Mouse (Mus musculus) bone marrow macrophage, adult 2 months (primary cell): ENCODE data around the gene Fam19a2. TPM values are rescaled to one million over a fixed set of nuclear protein-coding genes. Genes with fewer than 3 reads are reported as not detected.

Source experiments
- H3K27ac ChIP-seq: 2 replicates; pipeline ENCODE4 v1.5.1; 2012; ENCODE audit warnings: low read depth, low read length; ENCODE audit not compliant: insufficient read depth
- H3K4me1 ChIP-seq: 2 replicates; pipeline ENCODE4 v1.6.1; 2012; ENCODE audit warnings: low read length; ENCODE audit not compliant: control insufficient read depth, insufficient read depth
- H3K4me3 ChIP-seq: 2 replicates; pipeline ENCODE4 v1.5.1; 2012; ENCODE audit warnings: mild to moderate bottlenecking, low read length, moderate library complexity; ENCODE audit not compliant: insufficient read depth
- CTCF ChIP-seq: IDR thresholded peaks from 2 replicates; pipeline ENCODE4 v1.5.1; 2012; ENCODE audit warnings: low read depth, mild to moderate bottlenecking, low read length, moderate library complexity
- POLR2A ChIP-seq: IDR thresholded peaks from 2 replicates; pipeline ENCODE4 v1.6.1; 2012; ENCODE audit warnings: mild to moderate bottlenecking, low read depth, low read length, borderline replicate concordance
- polyA plus RNA-seq: library from polyadenylated mRNA; stranded (reverse); fragments of >200 nt; gene quantifications from 2 replicates; pipeline ENCODE4 v1.2.4, GENCODE M21; 2012; ENCODE audit not compliant: missing spikeins, insufficient read depth, insufficient read length

The Fam19a2 gene
- polyA plus RNA-seq, 1 experiment: not detected

GRCm38 (mm10) chr10:123595043-123595442 is 331.2 kb downstream of the Fam19a2 start:
- Histone ChIP-seq H3K4me3 (no peak overlapping the region), H3K4me1 (no peaks in the 10 kb centered on the region), H3K27ac (no peak overlapping the region)
- TF ChIP-seq CTCF (no peak), POLR2A (no peak)

- H3K27ac ChIP-seq: no peak overlapping the region
- H3K4me3 ChIP-seq: no peak overlapping the region
- H3K4me1 ChIP-seq: no peaks in the 10 kb centered on the region
- TF ChIP-seq POLR2A (no peak), CTCF (no peak)
Observed at GRCm38 (mm10) chr10:123597059-123597458, 333.3 kb downstream of the Fam19a2 start.

GRCm38 (mm10) chr10:123605671-123606070 is 341.9 kb downstream of the Fam19a2 start:
- no peaks in the 10 kb centered on the region for H3K4me1 ChIP-seq
- TF ChIP-seq CTCF: no peak
- no peak overlapping the region for H3K27ac ChIP-seq
- H3K4me3 ChIP-seq: no peak overlapping the region

- TF ChIP-seq CTCF: no peak
- no peak for TF ChIP-seq POLR2A
- H3K27ac ChIP-seq: no peak overlapping the region
- no peaks in the 10 kb centered on the region for H3K4me1 ChIP-seq
- no peak overlapping the region for H3K4me3 ChIP-seq
Observed at GRCm38 (mm10) chr10:123626691-123627090, 362.9 kb downstream of the Fam19a2 start.

GRCm38 (mm10) chr10:123629248-123629744 is 365.5 kb downstream of the Fam19a2 start:
- Histone ChIP-seq H3K4me1 (no peaks in the 10 kb centered on the region), H3K27ac (no peak overlapping the region), H3K4me3 (no peak overlapping the region)
- TF ChIP-seq CTCF (no peak), POLR2A (no peak)

GRCm38 (mm10) chr10:123632029-123632428 is 368.2 kb downstream of the Fam19a2 start:
- H3K4me1 ChIP-seq: no peaks in the 10 kb centered on the region
- TF ChIP-seq POLR2A: no peak
- no peak for TF ChIP-seq CTCF
- no peak overlapping the region for H3K4me3 ChIP-seq
- no peak overlapping the region for H3K27ac ChIP-seq

- Histone ChIP-seq H3K4me1 (no peaks in the 10 kb centered on the region), H3K4me3 (no peak overlapping the region), H3K27ac (no peak overlapping the region)
- no peak for TF ChIP-seq POLR2A
- no peak for TF ChIP-seq CTCF
Observed at GRCm38 (mm10) chr10:123636655-123637054, 372.9 kb downstream of the Fam19a2 start.

- H3K27ac ChIP-seq: no peak overlapping the region
- no peak for TF ChIP-seq POLR2A
- no peak for TF ChIP-seq CTCF
- H3K4me1 ChIP-seq: no peaks in the 10 kb centered on the region
- H3K4me3 ChIP-seq: no peak overlapping the region
Observed at GRCm38 (mm10) chr10:123637496-123637895, 373.7 kb downstream of the Fam19a2 start.

GRCm38 (mm10) chr10:123645568-123645967 is 381.8 kb downstream of the Fam19a2 start:
- Histone ChIP-seq H3K4me3 (no peak overlapping the region), H3K4me1 (no peaks in the 10 kb centered on the region), H3K27ac (no peak overlapping the region)
- TF ChIP-seq CTCF (no peak), POLR2A (no peak)

- Histone ChIP-seq H3K4me1 (no peaks in the 10 kb centered on the region), H3K27ac (no peak overlapping the region), H3K4me3 (no peak overlapping the region)
- TF ChIP-seq CTCF (no peak), POLR2A (no peak)
Observed at GRCm38 (mm10) chr10:123671208-123671607, 407.4 kb downstream of the Fam19a2 start.

GRCm38 (mm10) chr10:123678284-123678864 is 414.6 kb downstream of the Fam19a2 start:
- no peak overlapping the region for H3K27ac ChIP-seq
- TF ChIP-seq CTCF (no peak), POLR2A (no peak)
- H3K4me3 ChIP-seq: no peak overlapping the region
- no peaks in the 10 kb centered on the region for H3K4me1 ChIP-seq
